Mouse (Mus musculus) embryonic facial prominence, embryonic 12.5 days (tissue): ENCODE measurements at regions not wholly inside any gene's neighbourhood (a gene's known extent, or its start where the extent isn't known, plus 50 kb on each side); places are given as distances from the start of the nearest gene placed in this dataset.

Experiments used
- ATAC-seq: fragments of 200-750 bp; cut with Nextera tagmentation; 2 replicates; pipeline ENCODE4 v1.8.0; 2017; ENCODE audit not compliant: insufficient number of reproducible peaks, insufficient read depth, low FRiP score, low TSS enrichment
- H3K27ac ChIP-seq: fragments of 300-500 bp; sonication (generic); 2 replicates; pipeline ENCODE4 v1.5.1; 2016; ENCODE audit warnings: mild to moderate bottlenecking
- H3K27me3 ChIP-seq: fragments of 300-500 bp; sonication (generic); 2 replicates; pipeline ENCODE4 v1.6.1; 2016; ENCODE audit warnings: mild to moderate bottlenecking, moderate library complexity
- H3K36me3 ChIP-seq: fragments of 300-500 bp; sonication (generic); 2 replicates; pipeline ENCODE4 v1.6.1; 2016; ENCODE audit warnings: mild to moderate bottlenecking
- H3K4me1 ChIP-seq: fragments of 300-500 bp; sonication (generic); 2 replicates; pipeline ENCODE4 v1.6.1; 2016
- H3K4me2 ChIP-seq: fragments of 300-500 bp; sonication (generic); replicated peaks from 2 replicates; pipeline ENCODE4 v1.6.1; 2016; ENCODE audit warnings: mild to moderate bottlenecking, moderate library complexity
- H3K4me3 ChIP-seq: fragments of 300-500 bp; sonication (generic); 2 replicates; pipeline ENCODE4 v1.5.1; 2016; ENCODE audit warnings: mild to moderate bottlenecking
- H3K9ac ChIP-seq: fragments of 300-500 bp; sonication (generic); 2 replicates; pipeline ENCODE4 v1.6.1; 2016; ENCODE audit warnings: mild to moderate bottlenecking, moderate library complexity
- H3K9me3 ChIP-seq: fragments of 300-500 bp; sonication (generic); 2 replicates; pipeline ENCODE4 v1.6.1; 2016; ENCODE audit warnings: mild to moderate bottlenecking, moderate library complexity
- WGBS: fragments of 180-500 bp; shearing (Covaris S2); methylation state at CpG from one replicate; pipeline ENCODE4 v1.1.7; 2016; 5-methylcytosine and 5-hydroxymethylcytosine counted together

GRCm38 (mm10) chr16:91156506-91156905, 61.6 kb upstream of the 4932438H23Rik start:
- Histone ChIP-seq H3K9ac (no peak overlapping the region), H3K27me3 (0 out of 2 replicates have a peak, but pooled peaks cover 3% of the 10 kb centered on the region), H3K4me3 (no peak overlapping the region), H3K4me1 (no peaks in the 10 kb centered on the region), H3K4me2 (no peak overlapping the region), H3K9me3 (no peaks in the 10 kb centered on the region), H3K27ac (no peak overlapping the region), H3K36me3 (no peaks in the 10 kb centered on the region)
- 20% methylated on average over 15 of the region's 15 CpGs for WGBS
- no peak for ATAC-seq

- no peaks in the 10 kb centered on the region for H3K36me3 ChIP-seq
- no peak for ATAC-seq
- no peak overlapping the region for H3K4me3 ChIP-seq
- H3K9ac ChIP-seq = no peak overlapping the region
- H3K4me1 ChIP-seq = 0 out of 2 replicates have a peak, but pooled peaks cover 3% of the 10 kb centered on the region
- no peak overlapping the region for H3K27ac ChIP-seq
- 16% methylated on average over 8 of the region's 8 CpGs for WGBS
- no peak overlapping the region for H3K4me2 ChIP-seq
- 0 out of 2 replicates have a peak, but pooled peaks cover 7% of the 10 kb centered on the region for H3K27me3 ChIP-seq
- no peaks in the 10 kb centered on the region for H3K9me3 ChIP-seq
Measured at GRCm38 (mm10) chr16:91160679-91161078, 64.6 kb upstream of the Olig2 start.

GRCm38 (mm10) chr16:91161616-91162015, 63.6 kb upstream of the Olig2 start:
- Histone ChIP-seq H3K36me3 (no peaks in the 10 kb centered on the region), H3K9me3 (no peaks in the 10 kb centered on the region), H3K27ac (no peak overlapping the region), H3K4me2 (no peak overlapping the region), H3K4me3 (no peak overlapping the region), H3K4me1 (0 out of 2 replicates have a peak, but pooled peaks cover 3% of the 10 kb centered on the region), H3K9ac (no peak overlapping the region), H3K27me3 (0 out of 2 replicates have a peak, but pooled peaks cover 4% of the 10 kb centered on the region)
- ATAC-seq = no peak
- WGBS = 65% methylated on average over 6 of the region's 6 CpGs

GRCm38 (mm10) chr16:91162381-91162780, 62.9 kb upstream of the Olig2 start:
- 40% methylated on average over 6 of the region's 6 CpGs for WGBS
- Histone ChIP-seq H3K27me3 (peaks cover 9% of the 10 kb centered on the region; the same call in 1 of the 2 replicates), H3K4me1 (0 out of 2 replicates have a peak, but pooled peaks cover 3% of the 10 kb centered on the region), H3K36me3 (no peaks in the 10 kb centered on the region), H3K4me3 (no peak overlapping the region), H3K9me3 (no peaks in the 10 kb centered on the region), H3K27ac (no peak overlapping the region), H3K4me2 (no peak overlapping the region), H3K9ac (no peak overlapping the region)
- ATAC-seq = no peak

GRCm38 (mm10) chr16:91165906-91166305, 59.4 kb upstream of the Olig2 start:
- no peak overlapping the region for H3K4me3 ChIP-seq
- no peak overlapping the region for H3K9ac ChIP-seq
- 79% methylated on average over 4 of the region's 4 CpGs for WGBS
- no peak overlapping the region for H3K27ac ChIP-seq
- H3K27me3 ChIP-seq = peaks cover 36% of the 10 kb centered on the region
- H3K4me2 ChIP-seq = no peak overlapping the region
- no peaks in the 10 kb centered on the region for H3K9me3 ChIP-seq
- H3K36me3 ChIP-seq = no peaks in the 10 kb centered on the region
- H3K4me1 ChIP-seq = peaks cover 10% of the 10 kb centered on the region; the same call in 1 of the 2 replicates
- ATAC-seq = no peak

- no peak for ATAC-seq
- H3K27me3 ChIP-seq = peaks cover 37% of the 10 kb centered on the region
- no peaks in the 10 kb centered on the region for H3K36me3 ChIP-seq
Measured at GRCm38 (mm10) chr16:91166866-91167265, 58.4 kb upstream of the Olig2 start.

GRCm38 (mm10) chr16:91168398-91168797, 56.9 kb upstream of the Olig2 start:
- Histone ChIP-seq H3K4me3 (no peak overlapping the region), H3K9ac (no peak overlapping the region), H3K4me1 (peaks cover 7% of the 10 kb centered on the region; the same call in 1 of the 2 replicates), H3K36me3 (no peaks in the 10 kb centered on the region), H3K27ac (no peak overlapping the region), H3K4me2 (no peak overlapping the region), H3K27me3 (peaks cover 35% of the 10 kb centered on the region), H3K9me3 (no peaks in the 10 kb centered on the region)
- 39% methylated on average over 7 of the region's 7 CpGs for WGBS
- ATAC-seq = no peak

More at GRCm38 (mm10) chr16:91166866-91167265, 58.4 kb upstream of the Olig2 start:
- Histone ChIP-seq H3K4me3 (no peak overlapping the region), H3K9me3 (no peaks in the 10 kb centered on the region), H3K9ac (no peak overlapping the region), H3K4me1 (peaks cover 10% of the 10 kb centered on the region; the same call in 1 of the 2 replicates), H3K4me2 (no peak overlapping the region), H3K27ac (no peak overlapping the region)

- no peak for ATAC-seq
- Histone ChIP-seq H3K9me3 (no peaks in the 10 kb centered on the region), H3K4me3 (peak overlapping the region; percentile 17; the same call in 1 of the 2 replicates), H3K4me1 (peaks cover 7% of the 10 kb centered on the region; the same call in 1 of the 2 replicates), H3K27me3 (peaks cover 33% of the 10 kb centered on the region), H3K27ac (no peak overlapping the region), H3K4me2 (peak overlapping the region; percentile 44), H3K36me3 (no peaks in the 10 kb centered on the region), H3K9ac (no peak overlapping the region)
- under 1% methylated on average over 16 of the region's 16 CpGs for WGBS
Measured at GRCm38 (mm10) chr16:91169829-91170228, 55.4 kb upstream of the Olig2 start.

- Histone ChIP-seq H3K27me3 (peaks cover 41% of the 10 kb centered on the region), H3K36me3 (no peaks in the 10 kb centered on the region), H3K4me1 (peaks cover 7% of the 10 kb centered on the region; the same call in 1 of the 2 replicates), H3K9me3 (no peaks in the 10 kb centered on the region), H3K9ac (no peak overlapping the region), H3K27ac (no peak overlapping the region), H3K4me3 (no peak overlapping the region), H3K4me2 (no peak overlapping the region)
- ATAC-seq = no peak
- 82% methylated on average over 14 of the region's 14 CpGs for WGBS
Measured at GRCm38 (mm10) chr16:91171911-91172440, 53.3 kb upstream of the Olig2 start.

- WGBS = 76% methylated on average over 9 of the region's 9 CpGs
- Histone ChIP-seq H3K36me3 (no peaks in the 10 kb centered on the region), H3K4me1 (peaks cover 7% of the 10 kb centered on the region; the same call in 1 of the 2 replicates), H3K4me2 (no peak overlapping the region), H3K27me3 (peaks cover 38% of the 10 kb centered on the region), H3K4me3 (no peak overlapping the region), H3K9me3 (no peaks in the 10 kb centered on the region), H3K27ac (no peak overlapping the region), H3K9ac (no peak overlapping the region)
- no peak for ATAC-seq
Measured at GRCm38 (mm10) chr16:91172510-91172909, 52.7 kb upstream of the Olig2 start.

- Histone ChIP-seq H3K9ac (no peak overlapping the region), H3K27me3 (peaks cover 36% of the 10 kb centered on the region), H3K4me3 (no peak overlapping the region), H3K4me2 (no peak overlapping the region), H3K4me1 (peaks cover 7% of the 10 kb centered on the region; the same call in 1 of the 2 replicates), H3K36me3 (no peaks in the 10 kb centered on the region), H3K9me3 (no peaks in the 10 kb centered on the region), H3K27ac (no peak overlapping the region)
- ATAC-seq = no peak
- 59% methylated on average over 15 of the region's 15 CpGs for WGBS
Measured at GRCm38 (mm10) chr16:91173241-91173640, 52.0 kb upstream of the Olig2 start.

- WGBS = 26% methylated on average over 3 of the region's 3 CpGs
- Histone ChIP-seq H3K4me3 (no peak overlapping the region), H3K9ac (no peak overlapping the region), H3K27ac (no peak overlapping the region), H3K4me2 (no peak overlapping the region), H3K4me1 (peaks cover 7% of the 10 kb centered on the region; the same call in 1 of the 2 replicates), H3K36me3 (no peaks in the 10 kb centered on the region), H3K9me3 (no peaks in the 10 kb centered on the region), H3K27me3 (peaks cover 31% of the 10 kb centered on the region)
- no peak for ATAC-seq
Measured at GRCm38 (mm10) chr16:91173870-91174278, 51.4 kb upstream of the Olig2 start.
